Mouse (Mus musculus) CH12.LX (cell line): ENCODE measurements at regions not wholly inside any gene's neighbourhood (a gene's known extent, or its start where the extent isn't known, plus 50 kb on each side); places are given as distances from the start of the nearest gene placed in this dataset.
A peak's percentile ranks its signal among the peaks of the same experiment; 100 is the strongest.

Source experiments
- DNase-seq: peaks from one replicate; pipeline ENCODE4 v3.0.0-alpha.2; 2013; ENCODE audit errors: extremely low read depth
- H3K27ac ChIP-seq: 2 replicates; pipeline ENCODE4 v1.5.1; 2012; ENCODE audit warnings: low read depth, mild to moderate bottlenecking, control low read depth, moderate library complexity; ENCODE audit not compliant: insufficient read depth
- H3K27me3 ChIP-seq: replicated peaks from 2 replicates; pipeline ENCODE3; 2012; ENCODE audit warnings: inconsistent platforms
- H3K36me3 ChIP-seq, 2 experiments: replicated peaks in 1 of 2; 2 replicates each; pipeline versions ENCODE3 to v1.6.1; 2012; ENCODE audit warnings: inconsistent platforms in 1 of 2, low read length in 1 of 2, mild to moderate bottlenecking in 1 of 2, mixed read lengths in 1 of 2, moderate library complexity in 1 of 2; ENCODE audit not compliant: control insufficient read depth in 1 of 2, insufficient read depth in 1 of 2
- H3K4me1 ChIP-seq, 2 experiments: 2 replicates each; pipeline ENCODE4 v1.6.1; 2012; ENCODE audit warnings: inconsistent platforms in 1 of 2, moderate library complexity in 1 of 2; ENCODE audit not compliant: insufficient read depth in 2 of 2, control insufficient read depth in 1 of 2
- H3K4me2 ChIP-seq: 2 replicates; pipeline ENCODE4 v1.6.1; 2012; ENCODE audit warnings: low read depth, mild to moderate bottlenecking, control low read depth; ENCODE audit not compliant: poor library complexity, insufficient read depth, severe bottlenecking
- H3K4me3 ChIP-seq, 3 experiments: fragments of 150-350 bp in 1 of 3; sonication (generic) in 1 of 3; replicated peaks in 1 of 3; 2 replicates each; pipeline versions ENCODE3 to v1.5.1; 2011 to 2012; ENCODE audit warnings: low read depth in 2 of 3, low read length in 2 of 3, mild to moderate bottlenecking in 2 of 3, moderate library complexity in 2 of 3, control low read depth in 1 of 3, improper control_type of control experiment in 1 of 3, inconsistent platforms in 1 of 3, mixed read lengths in 1 of 3; ENCODE audit not compliant: poor library complexity in 1 of 3
- H3K79me2 ChIP-seq: replicated peaks from 2 replicates; pipeline ENCODE4 v1.6.1; 2012; ENCODE audit warnings: mild to moderate bottlenecking, moderate library complexity; ENCODE audit not compliant: control insufficient read depth, poor library complexity, insufficient read depth, severe bottlenecking; ENCODE audit errors: extremely low read depth
- H3K9ac ChIP-seq: 2 replicates; pipeline ENCODE4 v1.6.1; 2012; ENCODE audit warnings: low read depth, mild to moderate bottlenecking, control low read depth, moderate library complexity; ENCODE audit not compliant: insufficient read depth
- H3K9me3 ChIP-seq: replicated peaks from 2 replicates; pipeline ENCODE3; 2012; ENCODE audit warnings: low read length, inconsistent platforms, mixed read lengths
- BHLHE40 ChIP-seq: IDR thresholded peaks from 2 replicates; pipeline ENCODE4 v1.6.1; 2011; ENCODE audit warnings: mild to moderate bottlenecking, low read depth, low read length, improper control_type of control experiment
- CHD1 ChIP-seq: IDR thresholded peaks from 2 replicates; pipeline ENCODE4 v1.6.1; 2012; ENCODE audit warnings: low read depth, low read length, improper control_type of control experiment, inconsistent platforms
- CHD2 ChIP-seq: IDR thresholded peaks from 2 replicates; pipeline ENCODE4 v1.6.1; 2011; ENCODE audit warnings: low read length, improper control_type of control experiment
- CTCF ChIP-seq, 2 experiments: IDR thresholded peaks in 1 of 2; conservative IDR thresholded peaks in 1 of 2; 2 replicates each; pipeline ENCODE4 v1.5.1; 2011 to 2012; ENCODE audit warnings: low read depth in 2 of 2, low read length in 2 of 2, improper control_type of control experiment in 1 of 2, inconsistent platforms in 1 of 2, mild to moderate bottlenecking in 1 of 2, moderate library complexity in 1 of 2
- E2F4 ChIP-seq: IDR thresholded peaks from 2 replicates; pipeline ENCODE4 v1.6.1; 2011; ENCODE audit warnings: low read depth, low read length, improper control_type of control experiment; ENCODE audit not compliant: insufficient replicate concordance
- ELF1 ChIP-seq: IDR thresholded peaks from 2 replicates; pipeline ENCODE4 v1.6.1; 2014; ENCODE audit warnings: low read depth, mild to moderate bottlenecking, inconsistent platforms, low read length, improper control_type of control experiment
- EP300 ChIP-seq: IDR thresholded peaks from 2 replicates; pipeline ENCODE4 v1.6.1; 2011; ENCODE audit warnings: low read length, improper control_type of control experiment
- ETS1 ChIP-seq: conservative IDR thresholded peaks from 2 replicates; pipeline ENCODE4 v1.6.1; 2012; ENCODE audit warnings: low read depth, mild to moderate bottlenecking, inconsistent platforms, low read length, improper control_type of control experiment, moderate library complexity
- GABPA ChIP-seq: IDR thresholded peaks from 2 replicates; pipeline ENCODE4 v1.6.1; 2012; ENCODE audit warnings: low read depth, low read length, improper control_type of control experiment, inconsistent platforms; ENCODE audit not compliant: insufficient replicate concordance
- HCFC1 ChIP-seq: IDR thresholded peaks from 2 replicates; pipeline ENCODE4 v1.6.1; 2012; ENCODE audit warnings: low read depth, mild to moderate bottlenecking, inconsistent platforms, low read length, improper control_type of control experiment
- IRF4 ChIP-seq: IDR thresholded peaks from 2 replicates; pipeline ENCODE4 v1.6.1; 2014; ENCODE audit warnings: low read depth, mild to moderate bottlenecking, inconsistent platforms, low read length, improper control_type of control experiment
- JUN ChIP-seq: IDR thresholded peaks from 2 replicates; pipeline ENCODE4 v1.6.1; 2011; ENCODE audit warnings: low read depth, mild to moderate bottlenecking, low read length, improper control_type of control experiment, moderate library complexity; ENCODE audit not compliant: insufficient read depth
- JUND ChIP-seq: conservative IDR thresholded peaks from 2 replicates; pipeline ENCODE4 v1.6.1; 2011; ENCODE audit warnings: low read depth, low read length, improper control_type of control experiment
- KAT2A ChIP-seq: IDR thresholded peaks from 2 replicates; pipeline ENCODE4 v1.6.1; 2012; ENCODE audit warnings: low read length, improper control_type of control experiment, inconsistent platforms; ENCODE audit not compliant: insufficient replicate concordance
- MAFK ChIP-seq: IDR thresholded peaks from 2 replicates; pipeline ENCODE4 v1.6.1; 2011; ENCODE audit warnings: low read length, improper control_type of control experiment; ENCODE audit not compliant: insufficient replicate concordance
- MAX ChIP-seq: IDR thresholded peaks from 2 replicates; pipeline ENCODE4 v1.6.1; 2011; ENCODE audit warnings: low read length, improper control_type of control experiment
- MAZ ChIP-seq: IDR thresholded peaks from 2 replicates; pipeline ENCODE4 v1.6.1; 2012; ENCODE audit warnings: low read depth, mild to moderate bottlenecking, inconsistent platforms, low read length, improper control_type of control experiment, moderate library complexity
- MEF2A ChIP-seq: IDR thresholded peaks from 2 replicates; pipeline ENCODE4 v1.6.1; 2014; ENCODE audit warnings: low read depth, mild to moderate bottlenecking, inconsistent platforms, low read length, improper control_type of control experiment, borderline replicate concordance
- MXI1 ChIP-seq: IDR thresholded peaks from 2 replicates; pipeline ENCODE4 v1.6.1; 2011; ENCODE audit warnings: mild to moderate bottlenecking, low read depth, low read length, improper control_type of control experiment
- MYC ChIP-seq: IDR thresholded peaks from 2 replicates; pipeline ENCODE4 v1.6.1; 2011; ENCODE audit warnings: low read depth, mild to moderate bottlenecking, improper control_type of control experiment, low read length
- NELFE ChIP-seq: IDR thresholded peaks from 2 replicates; pipeline ENCODE4 v1.6.1; 2011; ENCODE audit warnings: low read depth, low read length, improper control_type of control experiment
- NRF1 ChIP-seq: IDR thresholded peaks from 2 replicates; pipeline ENCODE4 v1.6.1; 2014; ENCODE audit warnings: low read depth, mild to moderate bottlenecking, inconsistent platforms, low read length, improper control_type of control experiment, moderate library complexity
- PAX5 ChIP-seq: IDR thresholded peaks from 2 replicates; pipeline ENCODE4 v1.6.1; 2012; ENCODE audit warnings: low read length, inconsistent platforms, mixed read lengths
- POLR2A ChIP-seq: IDR thresholded peaks from 2 replicates; pipeline ENCODE4 v1.6.1; 2011; ENCODE audit warnings: low read depth, mild to moderate bottlenecking, improper control_type of control experiment, low read length
- POLR2AphosphoS2 ChIP-seq: IDR thresholded peaks from 2 replicates; pipeline ENCODE4 v1.6.1; 2011; ENCODE audit warnings: low read depth, low read length, improper control_type of control experiment
- RAD21 ChIP-seq: IDR thresholded peaks from 2 replicates; pipeline ENCODE4 v1.6.1; 2011; ENCODE audit warnings: low read depth, mild to moderate bottlenecking, low read length, improper control_type of control experiment, moderate library complexity
- RCOR1 ChIP-seq: conservative IDR thresholded peaks from 2 replicates; pipeline ENCODE4 v1.6.1; 2012; ENCODE audit warnings: low read depth, mild to moderate bottlenecking, inconsistent platforms, low read length, improper control_type of control experiment
- SIN3A ChIP-seq: IDR thresholded peaks from 2 replicates; pipeline ENCODE4 v1.6.1; 2012; ENCODE audit warnings: low read length, improper control_type of control experiment, inconsistent platforms
- SMC3 ChIP-seq: IDR thresholded peaks from 2 replicates; pipeline ENCODE4 v1.6.1; 2011; ENCODE audit warnings: low read depth, low read length, improper control_type of control experiment
- TBP ChIP-seq: conservative IDR thresholded peaks from 2 replicates; pipeline ENCODE4 v1.6.1; 2011; ENCODE audit warnings: low read depth, low read length, improper control_type of control experiment
- TCF12 ChIP-seq: IDR thresholded peaks from 2 replicates; pipeline ENCODE4 v1.6.1; 2014; ENCODE audit warnings: low read depth, mild to moderate bottlenecking, inconsistent platforms, low read length, improper control_type of control experiment
- UBTF ChIP-seq: IDR thresholded peaks from 2 replicates; pipeline ENCODE4 v1.6.1; 2012; ENCODE audit warnings: low read depth, mild to moderate bottlenecking, inconsistent platforms, low read length, improper control_type of control experiment, moderate library complexity
- USF1 ChIP-seq: IDR thresholded peaks from 2 replicates; pipeline ENCODE4 v1.6.1; 2014; ENCODE audit warnings: low read depth, mild to moderate bottlenecking, inconsistent platforms, low read length, improper control_type of control experiment
- USF2 ChIP-seq: conservative IDR thresholded peaks from 2 replicates; pipeline ENCODE4 v1.6.1; 2011; ENCODE audit warnings: low read depth, low read length, improper control_type of control experiment
- ZC3H11A ChIP-seq: IDR thresholded peaks from 2 replicates; pipeline ENCODE4 v1.6.1; 2012; ENCODE audit warnings: low read depth, mild to moderate bottlenecking, inconsistent platforms, low read length, improper control_type of control experiment
- ZKSCAN1 ChIP-seq: IDR thresholded peaks from 2 replicates; pipeline ENCODE4 v1.6.1; 2012; ENCODE audit warnings: low read depth, inconsistent platforms, low read length, improper control_type of control experiment, borderline replicate concordance
- ZMIZ1 ChIP-seq: IDR thresholded peaks from 2 replicates; pipeline ENCODE4 v1.6.1; 2012; ENCODE audit warnings: low read depth, mild to moderate bottlenecking, inconsistent platforms, low read length, improper control_type of control experiment
- ZNF384 ChIP-seq: IDR thresholded peaks from 2 replicates; pipeline ENCODE4 v1.6.1; 2012; ENCODE audit warnings: low read depth, low read length, improper control_type of control experiment, inconsistent platforms
- dilution Hi-C: fragments of 300-500 bp; cut with MboI; formaldehyde crosslinking; loops from 2 replicates; pipeline ENCODE4 v1.14.3; 2020; ENCODE audit warnings: low sequenced_read_pairs; ENCODE audit not compliant: extremely low pct_unique_long_range_greater_than_20kb, extremely low pct_ligation_motif_present
- in situ Hi-C: fragments of 300-500 bp; cut with MboI; formaldehyde crosslinking; loops from 3 replicates; pipeline ENCODE4 v1.14.3; 2019; ENCODE audit warnings: low sequenced_read_pairs, low pct_ligation_motif_present, low pct_unique_long_range_greater_than_20kb, mixed read lengths

GRCm38 (mm10) chr12:79991279-79991678 lies 121.5 kb downstream of the Zfp36l1 start:
- dilution Hi-C loops: no loop called here
- DNase-seq: no peak
- no peaks in the 10 kb centered on the region for H3K27me3 ChIP-seq
- H3K4me3 ChIP-seq: no peak overlapping the region
- H3K79me2 ChIP-seq: no peaks in the 10 kb centered on the region
- 0 out of 2 replicates have a peak overlapping the region, but pooled peaks have one; percentile 14 for H3K4me2 ChIP-seq
- no peaks in the 10 kb centered on the region for H3K9me3 ChIP-seq
- no peaks in the 10 kb centered on the region for H3K36me3 ChIP-seq
- TF ChIP-seq ZC3H11A (no peak), TBP (no peak), E2F4 (no peak), CTCF (conservative IDR thresholded peaks at IDR 0.05 in 1 of 2, IDR thresholded peaks at IDR 0.05 in 1 of 2; ENCODE audit: low read depth in 2 of 2, low read length in 2 of 2) (no peak), NELFE (no peak), SIN3A (no peak), IRF4 (peak; percentile 53; the same call in 1 of the 2 replicates), UBTF (no peak), NRF1 (no peak), MEF2A (0 out of 2 replicates have a peak, but pooled peaks have one; percentile 50), USF2 (no peak), BHLHE40 (0 out of 2 replicates have a peak, but pooled peaks have one; percentile 40), CHD1 (no peak), PAX5 (no peak), MXI1 (no peak), MAFK (no peak), ZMIZ1 (no peak), JUN (no peak), MAZ (no peak), TCF12 (peak; percentile 61; the same call in 1 of the 2 replicates), EP300 (peak; percentile 68), MYC (peak; percentile 54; the same call in 1 of the 2 replicates), CHD2 (no peak), POLR2A (no peak), SMC3 (no peak), ZNF384 (no peak), POLR2AphosphoS2 (no peak), RAD21 (peak; percentile 3; the same call in 1 of the 2 replicates), ETS1 (no peak), MAX (peak; percentile 62; the same call in 1 of the 2 replicates), ELF1 (no peak), ZKSCAN1 (no peak), USF1 (no peak), KAT2A (0 out of 2 replicates have a peak, but pooled peaks have one; percentile 40), GABPA (no peak), HCFC1 (no peak), RCOR1 (no peak), JUND (peak; percentile 49; the same call in 1 of the 2 replicates)
- no peak overlapping the region for H3K9ac ChIP-seq
- no peak overlapping the region for H3K27ac ChIP-seq
- in situ Hi-C loops: no loop called here
- H3K4me1 ChIP-seq: peaks cover 45 to 79% of the 10 kb centered on the region in 2 experiments
